Mouse (Mus musculus) midbrain, embryonic 12.5 days (tissue): ENCODE results near the gene Trip10. TPM values are rescaled to one million over a fixed set of nuclear protein-coding genes. Genes with fewer than 3 reads are reported as not detected.

Experiments used
- ATAC-seq: fragments of 200-750 bp; cut with Nextera tagmentation; 2 replicates; pipeline ENCODE4 v1.8.0; 2017; ENCODE audit warnings: low read depth, moderate TSS enrichment, moderate library complexity; ENCODE audit not compliant: low FRiP score
- H3K27ac ChIP-seq: fragments of 300-500 bp; sonication (generic); replicated peaks from 2 replicates; pipeline ENCODE4 v1.5.1; 2016; ENCODE audit warnings: mild to moderate bottlenecking
- H3K27me3 ChIP-seq: fragments of 300-500 bp; sonication (generic); 2 replicates; pipeline ENCODE4 v1.6.1; 2016; ENCODE audit warnings: mild to moderate bottlenecking
- H3K36me3 ChIP-seq: fragments of 300-500 bp; sonication (generic); 2 replicates; pipeline ENCODE4 v1.6.1; 2016
- H3K4me1 ChIP-seq: fragments of 300-500 bp; sonication (generic); 2 replicates; pipeline ENCODE4 v1.6.1; 2016
- H3K4me2 ChIP-seq: fragments of 300-500 bp; sonication (generic); replicated peaks from 2 replicates; pipeline ENCODE4 v1.6.1; 2016; ENCODE audit warnings: mild to moderate bottlenecking, moderate library complexity
- H3K4me3 ChIP-seq: fragments of 300-500 bp; sonication (generic); 2 replicates; pipeline ENCODE4 v1.5.1; 2016; ENCODE audit warnings: mild to moderate bottlenecking
- H3K9ac ChIP-seq: fragments of 300-500 bp; sonication (generic); replicated peaks from 2 replicates; pipeline ENCODE4 v1.6.1; 2016; ENCODE audit warnings: mild to moderate bottlenecking, moderate library complexity
- H3K9me3 ChIP-seq: fragments of 300-500 bp; sonication (generic); 2 replicates; pipeline ENCODE4 v1.6.1; 2016; ENCODE audit warnings: mild to moderate bottlenecking
- WGBS: fragments of 180-500 bp; shearing (Covaris S2); methylation state at CpG from one replicate; pipeline ENCODE4 v1.1.7; 2016; 5-methylcytosine and 5-hydroxymethylcytosine counted together
- polyA plus RNA-seq: library from polyadenylated mRNA; unstranded; fragments of >200 nt; fragmentation: Nextera tagmentation; extraction: Ambion mirVana; gene quantifications from 2 replicates; pipeline ENCODE4 v1.2.1, GENCODE M21; 2016

Trip10 gene
- polyA plus RNA-seq, 1 experiment from 2014 or later, result 26.6 TPM

DNA sequence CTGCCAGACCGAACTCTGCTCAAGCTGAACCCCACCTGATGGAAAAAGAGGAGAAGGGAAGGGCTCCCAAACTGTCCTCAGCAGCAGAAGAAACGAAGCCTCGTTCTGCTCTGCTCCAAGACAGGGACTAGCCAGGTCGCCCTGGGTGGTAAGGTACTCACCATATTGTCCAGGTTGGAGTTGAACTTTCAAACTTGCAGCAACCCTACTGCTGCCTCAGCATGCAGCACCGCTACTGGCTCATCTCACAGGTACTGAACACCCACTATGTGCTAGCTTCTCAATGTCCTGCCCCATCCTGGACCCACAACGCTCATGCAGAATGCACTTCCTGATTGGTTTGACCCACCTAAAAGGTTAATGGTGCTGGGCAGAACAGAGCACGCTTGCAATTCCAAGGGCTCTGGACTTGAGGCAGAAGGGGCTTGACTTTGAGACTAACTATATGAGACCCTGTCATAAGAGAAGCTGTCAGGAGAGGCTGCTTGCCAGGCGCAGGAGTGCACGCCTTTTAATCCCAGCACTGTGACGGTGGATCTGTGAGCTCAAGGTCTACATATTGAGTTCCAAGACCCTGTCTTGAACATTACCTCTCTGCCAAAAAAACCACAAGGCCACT lies 3.8 kb upstream of the Trip10 start:
- ATAC-seq, result no peak
- H3K4me2 ChIP-seq, result no peak overlapping the region
- no peaks in the 10 kb centered on the region for H3K27me3 ChIP-seq
- no peak overlapping the region for H3K4me3 ChIP-seq
- peaks cover 25% of the 10 kb centered on the region for H3K4me1 ChIP-seq
- peaks cover 27% of the 10 kb centered on the region for H3K36me3 ChIP-seq
- no peaks in the 10 kb centered on the region for H3K9me3 ChIP-seq
- no peak overlapping the region for H3K9ac ChIP-seq
- WGBS, result 91% methylated on average over 10 of the region's 10 CpGs
- H3K27ac ChIP-seq, result no peak overlapping the region

DNA sequence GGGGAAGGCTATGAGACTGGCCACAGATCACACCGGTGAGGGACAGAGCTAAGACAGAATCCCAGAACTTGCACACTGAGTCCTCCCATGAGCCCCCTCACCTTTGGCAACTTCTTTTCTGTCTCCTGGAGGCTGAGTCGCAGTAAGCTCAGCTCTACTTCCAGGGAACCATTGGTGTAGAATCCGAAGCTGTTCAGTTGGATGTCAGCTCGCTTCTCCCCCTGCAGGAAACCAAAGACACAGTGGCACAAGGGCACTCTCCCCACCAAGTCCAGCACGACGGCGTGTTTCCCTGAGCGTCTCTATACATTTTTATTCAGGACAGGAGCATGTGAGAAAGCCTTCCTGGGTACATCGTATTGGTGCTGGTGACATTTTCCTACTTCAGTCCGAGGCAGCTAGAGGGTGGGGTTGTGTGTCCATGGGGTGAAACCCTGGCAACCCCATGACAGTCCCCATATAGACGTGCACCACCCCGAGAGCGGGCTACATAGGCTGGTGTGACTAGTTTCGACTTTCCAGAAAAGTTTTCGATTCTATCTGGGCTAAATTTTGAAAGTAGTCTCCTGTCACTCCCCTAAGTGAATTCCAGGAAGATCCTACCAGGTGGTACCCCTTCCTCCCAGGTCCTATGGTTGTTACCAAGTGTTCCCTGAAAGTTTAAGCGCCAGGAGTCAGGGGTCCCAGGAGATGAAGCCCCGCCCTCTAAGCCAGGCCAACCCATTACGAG lies 2.4 kb upstream of the Trip10 start:
- Histone ChIP-seq H3K9ac (peak overlapping the region; percentile 71), H3K9me3 (no peaks in the 10 kb centered on the region), H3K27ac (peak overlapping the region; percentile 97), H3K36me3 (peaks cover 22% of the 10 kb centered on the region), H3K4me3 (peak overlapping the region; percentile 71), H3K4me2 (peak overlapping the region; percentile 81), H3K27me3 (no peaks in the 10 kb centered on the region), H3K4me1 (peaks cover 32% of the 10 kb centered on the region)
- 4% methylated on average over 18 of the region's 18 CpGs for WGBS
- ATAC-seq, result peak; percentile 59

DNA sequence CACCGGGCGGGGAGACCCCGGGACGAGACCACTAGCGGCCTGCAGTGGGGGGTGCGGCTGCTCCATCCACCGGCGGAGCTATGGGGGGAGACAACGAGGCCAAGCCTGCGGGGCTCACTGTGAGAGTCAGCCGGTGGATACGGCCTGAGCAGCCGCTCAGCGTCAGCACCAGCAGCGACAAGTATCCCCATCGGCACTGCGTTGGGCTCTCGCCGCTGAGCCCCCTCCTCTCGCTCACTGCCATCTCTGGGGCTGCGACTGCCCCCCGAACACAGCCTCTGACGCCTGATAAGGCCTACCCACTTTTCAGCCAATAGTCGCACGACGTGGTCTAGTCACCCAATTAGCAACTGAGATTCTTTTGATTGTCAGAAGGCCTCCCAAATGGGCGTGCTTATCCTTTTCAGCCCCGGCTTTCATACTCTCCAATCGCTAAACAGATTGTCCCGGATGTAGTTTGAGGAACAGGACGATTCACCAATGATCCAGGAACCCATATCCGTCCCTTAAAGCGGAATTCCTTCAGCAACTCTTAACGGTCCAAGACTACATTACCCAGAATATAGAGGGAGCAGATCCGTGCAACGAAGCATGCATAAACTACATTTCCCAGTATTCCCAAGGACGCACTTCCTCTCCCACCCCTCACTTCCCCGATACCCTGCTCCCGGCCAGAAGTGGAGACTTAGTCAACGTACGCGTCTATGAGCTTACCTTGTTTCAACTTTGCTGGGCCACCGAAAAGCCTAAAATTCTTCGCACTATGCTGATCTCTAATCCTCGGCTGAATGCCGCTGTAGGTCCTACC lies 1.7 kb upstream of the Trip10 start:
- under 1% methylated on average over 46 of the region's 46 CpGs for WGBS
- no peaks in the 10 kb centered on the region for H3K9me3 ChIP-seq
- H3K27ac ChIP-seq, result peak overlapping the region; percentile 97
- H3K4me1 ChIP-seq, result peaks cover 32% of the 10 kb centered on the region
- peak overlapping the region; percentile 93 for H3K4me2 ChIP-seq
- ATAC-seq, result peak; percentile 93
- H3K4me3 ChIP-seq, result peak overlapping the region; percentile 71
- H3K36me3 ChIP-seq, result peaks cover 14% of the 10 kb centered on the region
- H3K9ac ChIP-seq, result peak overlapping the region; percentile 71
- no peaks in the 10 kb centered on the region for H3K27me3 ChIP-seq

DNA sequence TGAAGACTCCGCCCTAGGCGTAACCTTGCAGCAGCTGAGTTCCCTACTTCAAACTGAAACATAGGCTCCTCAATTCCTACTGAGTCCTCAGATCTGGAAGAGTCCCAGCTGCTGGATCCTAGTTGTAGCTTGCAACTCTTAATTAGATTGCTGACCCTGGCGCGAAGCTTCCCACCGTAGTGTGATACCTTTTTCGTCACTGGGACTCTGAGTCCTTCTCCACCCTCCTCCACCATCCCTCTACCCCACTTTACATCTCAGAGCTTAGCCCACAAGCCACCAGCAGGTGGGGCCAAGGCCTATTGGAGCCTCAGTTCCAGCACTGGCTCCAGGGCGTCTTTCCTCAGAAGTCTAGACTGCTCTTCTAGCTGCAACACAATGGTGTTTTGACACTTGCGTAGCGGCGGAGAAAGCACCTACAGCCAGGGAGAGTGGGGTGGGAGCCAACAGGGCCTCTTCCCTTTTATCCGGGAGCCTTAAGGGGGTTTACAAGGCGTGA lies 1.0 kb upstream of the Trip10 start, which contains the start of gene Gpr108:
TSS of gene Gpr108 (minus strand) at position 246 of the 499 bp plus-strand sequence.
- peak within 1 kb of the TSS; percentile 97 for H3K27ac ChIP-seq
- WGBS, result under 1% methylated on average over 12 of the region's 12 CpGs
- H3K9me3 ChIP-seq, result no peaks in the 10 kb centered on the region
- ATAC-seq, result peak; percentile 49
- no peaks in the 10 kb centered on the region for H3K27me3 ChIP-seq
- peaks cover 10% of the 10 kb centered on the region for H3K36me3 ChIP-seq
- H3K4me3 ChIP-seq, result peak within 1 kb of the TSS; percentile 71
- H3K9ac ChIP-seq, result peak within 1 kb of the TSS; percentile 71
- H3K4me2 ChIP-seq, result peak within 1 kb of the TSS; percentile 93
- H3K4me1 ChIP-seq, result peaks cover 32% of the 10 kb centered on the region

DNA sequence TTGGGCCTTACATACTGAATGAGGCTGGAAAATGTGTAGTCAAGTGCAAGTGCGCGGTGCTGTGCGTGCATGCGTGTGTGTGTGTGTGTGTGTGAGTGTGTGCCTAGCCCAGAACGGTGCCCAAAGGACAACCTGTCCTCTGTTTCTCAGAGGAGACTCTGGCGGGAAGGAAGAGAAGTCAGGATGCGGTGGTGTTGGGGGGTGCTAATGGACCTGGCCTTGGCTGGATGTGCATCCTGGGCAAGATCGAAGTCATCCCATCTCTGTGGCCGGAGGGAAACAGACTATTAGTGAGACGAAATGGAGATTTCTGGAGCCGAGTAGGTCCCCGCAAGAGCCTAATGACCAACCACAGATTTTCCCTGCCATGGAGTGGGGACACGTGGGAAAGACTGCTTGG lies 484 bp upstream of the Trip10 start:
- no peaks in the 10 kb centered on the region for H3K27me3 ChIP-seq
- H3K9ac ChIP-seq, result peak overlapping the region; percentile 44
- peaks cover 15% of the 10 kb centered on the region for H3K36me3 ChIP-seq
- 13% methylated on average over 13 of the region's 13 CpGs for WGBS
- H3K4me2 ChIP-seq, result peak overlapping the region; percentile 93
- H3K9me3 ChIP-seq, result no peaks in the 10 kb centered on the region
- H3K4me3 ChIP-seq, result peak overlapping the region; percentile 71
- H3K4me1 ChIP-seq, result peaks cover 32% of the 10 kb centered on the region
- H3K27ac ChIP-seq, result peak overlapping the region; percentile 85
- no peak for ATAC-seq

DNA sequence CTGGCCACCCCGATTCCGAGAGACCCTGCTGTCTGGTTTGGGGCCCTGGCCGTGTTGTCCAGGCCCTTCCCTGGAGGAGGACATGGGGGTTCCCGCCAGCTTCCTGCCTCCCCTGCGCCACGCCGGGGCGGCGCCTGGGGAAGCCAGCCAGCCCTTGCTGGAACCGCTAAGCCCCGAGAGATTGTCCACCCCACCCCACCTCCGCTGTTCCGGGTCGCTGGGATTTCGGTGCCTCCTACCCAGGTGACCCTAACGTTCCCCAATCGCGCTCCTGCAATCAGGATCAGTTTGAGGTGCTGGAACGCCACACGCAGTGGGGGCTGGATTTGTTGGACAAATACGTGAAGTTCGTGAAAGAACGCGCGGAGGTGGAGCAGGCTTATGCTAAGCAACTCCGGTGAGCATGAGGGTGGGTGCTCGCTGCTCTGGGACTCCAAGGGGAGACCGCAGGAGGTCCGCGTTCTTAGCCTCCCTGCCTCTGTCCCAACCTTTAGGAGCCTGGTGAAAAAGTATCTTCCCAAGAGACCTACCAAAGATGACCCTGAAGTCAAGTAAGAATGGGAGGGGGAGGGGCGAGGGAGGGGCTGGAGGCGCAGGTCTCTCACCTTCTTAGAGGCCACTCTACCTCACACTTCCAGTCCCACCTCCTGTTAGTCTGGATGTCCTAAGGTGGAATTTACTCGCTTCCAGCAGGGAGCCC lies 1.4 kb downstream of the Trip10 start:
- 2% methylated on average over 33 of the region's 33 CpGs for WGBS
- H3K9ac ChIP-seq, result peak overlapping the region; percentile 66
- ATAC-seq, result no peak
- no peaks in the 10 kb centered on the region for H3K27me3 ChIP-seq
- no peaks in the 10 kb centered on the region for H3K9me3 ChIP-seq
- peaks cover 24% of the 10 kb centered on the region for H3K36me3 ChIP-seq
- no peak overlapping the region for H3K27ac ChIP-seq
- peak overlapping the region; percentile 71 for H3K4me3 ChIP-seq
- peak overlapping the region; percentile 93 for H3K4me2 ChIP-seq
- peaks cover 32% of the 10 kb centered on the region for H3K4me1 ChIP-seq

DNA sequence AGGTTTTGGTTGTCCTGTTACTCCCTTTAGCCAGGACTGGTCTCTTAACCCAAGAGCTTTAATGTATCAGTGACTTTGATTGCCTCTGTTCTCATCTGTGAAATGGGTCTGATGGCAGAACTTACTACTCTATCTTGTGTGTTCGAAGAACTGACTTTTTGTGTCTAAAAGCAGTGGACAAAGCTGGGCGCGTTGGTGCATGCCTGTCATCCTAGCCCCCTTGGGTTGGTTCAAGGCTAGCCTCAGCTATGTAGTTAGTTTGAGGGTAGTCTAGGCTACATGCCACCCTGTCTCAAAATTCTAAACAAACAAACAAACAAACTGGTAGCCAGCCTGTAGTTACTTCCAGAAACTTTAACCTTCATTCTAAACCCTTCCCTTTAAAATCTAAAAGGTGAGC lies 2.2 kb downstream of the Trip10 start:
- no peak for ATAC-seq
- Histone ChIP-seq H3K4me2 (no peak overlapping the region), H3K36me3 (peaks cover 25% of the 10 kb centered on the region), H3K4me1 (peaks cover 28% of the 10 kb centered on the region), H3K9me3 (no peaks in the 10 kb centered on the region), H3K9ac (no peak overlapping the region), H3K27ac (no peak overlapping the region), H3K4me3 (no peak overlapping the region), H3K27me3 (no peaks in the 10 kb centered on the region)
- 91% methylated on average over 3 of the region's 3 CpGs for WGBS

DNA sequence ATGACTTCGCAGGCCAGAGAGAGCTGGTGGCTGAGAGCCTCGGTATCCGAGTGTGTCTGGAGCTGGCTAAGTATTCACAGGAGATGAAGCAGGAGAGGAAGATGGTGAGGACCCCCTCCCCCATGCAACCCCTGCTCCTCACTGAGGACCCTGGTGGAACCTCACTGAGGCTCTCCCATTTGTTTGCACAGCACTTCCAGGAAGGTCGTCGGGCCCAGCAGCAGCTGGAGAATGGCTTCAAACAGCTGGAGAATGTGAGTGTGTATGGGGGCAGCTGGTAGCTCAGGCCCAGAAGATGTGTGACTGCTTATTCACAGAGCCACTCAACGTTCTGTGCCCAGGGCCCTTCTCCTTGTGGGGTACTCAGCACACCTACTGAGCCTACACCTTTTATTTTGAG lies 4.1 kb downstream of the Trip10 start:
- no peaks in the 10 kb centered on the region for H3K27me3 ChIP-seq
- peaks cover 41% of the 10 kb centered on the region for H3K36me3 ChIP-seq
- no peak for ATAC-seq
- H3K27ac ChIP-seq, result no peak overlapping the region
- no peak overlapping the region for H3K4me3 ChIP-seq
- 84% methylated on average over 6 of the region's 6 CpGs for WGBS
- H3K9me3 ChIP-seq, result no peaks in the 10 kb centered on the region
- peaks cover 22% of the 10 kb centered on the region for H3K4me1 ChIP-seq
- H3K4me2 ChIP-seq, result no peak overlapping the region
- H3K9ac ChIP-seq, result no peak overlapping the region

DNA sequence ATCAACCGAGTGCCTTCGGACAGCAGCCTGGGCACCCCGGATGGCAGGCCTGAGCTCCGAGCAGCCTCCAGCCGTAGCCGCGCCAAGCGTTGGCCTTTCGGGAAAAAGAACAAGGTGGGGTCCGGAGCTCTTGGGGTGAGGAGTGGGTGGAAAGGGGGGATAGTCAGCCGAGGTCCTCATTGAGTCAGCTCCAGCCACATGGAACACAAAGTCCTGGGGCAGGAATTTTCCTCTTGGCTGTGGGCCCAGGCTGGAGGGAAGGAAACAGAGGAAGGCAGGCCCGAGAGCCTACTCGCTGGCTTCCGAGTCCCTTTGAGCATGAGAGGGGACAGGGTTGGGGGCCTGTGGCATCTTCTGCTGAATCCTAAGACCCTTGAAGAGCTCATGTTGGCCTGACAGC lies 6.1 kb downstream of the Trip10 start:
- WGBS, result 95% methylated on average over 14 of the region's 14 CpGs
- H3K9ac ChIP-seq, result no peak overlapping the region
- no peak overlapping the region for H3K27ac ChIP-seq
- H3K27me3 ChIP-seq, result no peaks in the 10 kb centered on the region
- H3K4me2 ChIP-seq, result no peak overlapping the region
- H3K4me1 ChIP-seq, result peaks cover 7% of the 10 kb centered on the region
- peaks cover 55% of the 10 kb centered on the region for H3K36me3 ChIP-seq
- no peak for ATAC-seq
- H3K9me3 ChIP-seq, result no peaks in the 10 kb centered on the region
- no peak overlapping the region for H3K4me3 ChIP-seq

DNA sequence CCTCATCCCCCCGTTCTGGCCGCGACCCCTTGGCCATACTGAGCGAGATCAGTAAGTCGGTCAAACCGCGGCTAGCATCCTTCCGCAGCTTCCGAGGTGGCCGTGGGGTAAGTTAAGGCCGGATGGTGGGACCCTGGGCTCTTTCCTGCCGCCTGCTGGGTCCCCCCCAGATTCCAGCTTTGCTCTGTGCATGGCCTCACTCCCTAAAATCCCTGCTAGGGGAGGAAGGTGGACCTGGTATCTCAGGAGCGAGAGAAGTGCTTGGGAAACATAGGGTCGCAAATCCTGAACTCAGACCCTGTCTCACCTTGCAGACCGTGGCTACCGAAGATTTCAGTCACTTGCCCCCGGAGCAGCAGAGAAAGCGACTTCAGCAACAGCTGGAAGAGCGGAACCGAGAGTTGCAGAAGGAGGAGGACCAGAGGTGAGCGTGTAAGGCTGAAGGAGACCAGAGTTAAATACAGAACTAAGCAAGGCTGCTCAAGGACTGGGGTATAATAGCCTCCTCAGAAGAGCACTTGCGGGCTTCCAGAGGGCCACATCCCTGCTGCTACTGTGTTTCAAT lies 7.7 kb downstream of the Trip10 start:
- H3K27ac ChIP-seq, result no peak overlapping the region
- no peak overlapping the region for H3K4me2 ChIP-seq
- peaks cover 71% of the 10 kb centered on the region for H3K36me3 ChIP-seq
- H3K9me3 ChIP-seq, result no peaks in the 10 kb centered on the region
- H3K27me3 ChIP-seq, result no peaks in the 10 kb centered on the region
- no peak for ATAC-seq
- H3K9ac ChIP-seq, result no peak overlapping the region
- no peaks in the 10 kb centered on the region for H3K4me1 ChIP-seq
- no peak overlapping the region for H3K4me3 ChIP-seq
- 96% methylated on average over 22 of the region's 22 CpGs for WGBS

DNA sequence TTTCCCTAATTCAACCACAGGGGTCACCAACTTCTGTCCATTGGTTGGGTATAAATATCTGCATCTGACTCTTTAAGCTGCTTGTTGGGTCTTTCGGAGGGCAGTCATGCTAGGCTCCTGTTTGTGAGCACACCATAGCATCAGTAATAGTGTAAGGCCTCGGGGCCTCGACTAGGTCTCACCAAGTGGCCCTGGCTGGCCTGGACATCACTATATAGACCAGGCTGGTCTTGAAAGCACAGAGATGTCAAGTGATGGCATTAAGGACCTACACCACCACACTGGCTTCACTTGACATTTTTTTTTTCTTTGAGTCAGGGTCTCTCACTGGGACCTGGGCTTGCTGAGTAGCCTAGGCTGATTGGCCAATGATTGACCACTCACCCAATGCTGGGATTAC lies 8.9 kb downstream of the Trip10 start:
- no peak overlapping the region for H3K4me3 ChIP-seq
- H3K36me3 ChIP-seq, result peaks cover 83% of the 10 kb centered on the region
- WGBS, result 90% methylated on average over 3 of the region's 3 CpGs
- no peaks in the 10 kb centered on the region for H3K9me3 ChIP-seq
- no peak overlapping the region for H3K9ac ChIP-seq
- no peak overlapping the region for H3K4me2 ChIP-seq
- no peak overlapping the region for H3K27ac ChIP-seq
- H3K4me1 ChIP-seq, result no peaks in the 10 kb centered on the region
- no peaks in the 10 kb centered on the region for H3K27me3 ChIP-seq
- no peak for ATAC-seq
